Mouse (Mus musculus): ENCODE data around the gene Tfap2e. TPM values are rescaled to one million over a fixed set of nuclear protein-coding genes. Genes with fewer than 3 reads are reported as not detected.

Tfap2e gene
- polyA plus RNA-seq (2015; fragmentation: Nextera tagmentation; extraction: Ambion mirVana) = not detected in 2 replicates

DNA sequence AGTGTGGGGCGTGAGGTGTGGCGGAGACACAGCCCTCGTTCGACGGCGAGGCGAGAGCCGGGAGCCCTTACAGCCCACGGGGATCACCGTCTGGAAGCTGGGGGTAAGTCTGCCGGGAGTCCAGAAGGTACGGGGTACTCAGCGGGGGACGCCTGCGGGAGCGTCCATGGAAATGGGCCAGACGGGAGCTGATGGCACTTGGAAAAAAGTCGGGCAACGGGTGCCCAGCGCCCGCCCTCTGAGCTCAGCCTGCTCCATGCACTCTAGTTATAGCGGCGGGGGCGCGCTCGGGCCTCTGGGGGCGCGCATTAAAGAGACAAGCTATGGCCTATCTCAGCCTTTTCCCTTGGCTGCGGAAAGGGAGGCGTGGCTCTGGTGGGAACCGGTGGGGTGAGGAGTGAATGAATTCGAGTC lies at the start of gene Tfap2e:
Gene Tfap2e, minus strand, starts transcription at position 240 of the 414 bp plus-strand sequence.
- Histone ChIP-seq H3K27me3 (peaks cover 95% of the 10 kb centered on the region), H3K27ac (replicated peaks) (no peak within 1 kb of the TSS), H3K4me1 (replicated peaks) (peaks cover 13% of the 10 kb centered on the region), H3K9me3 (replicated peaks) (no peaks in the 10 kb centered on the region), H3K4me3 (replicated peaks) (peak within 1 kb of the TSS; percentile 31), H3K4me2 (peak within 1 kb of the TSS; percentile 50), H3K36me3 (replicated peaks) (no peaks in the 10 kb centered on the region), H3K9ac (no peak within 1 kb of the TSS)
- no peak for ATAC-seq (ENCODE audit: insufficient read depth)
- WGBS (ENCODE audit: insufficient replicate concordance) = 1% methylated on average over 32 of the region's 32 CpGs

DNA sequence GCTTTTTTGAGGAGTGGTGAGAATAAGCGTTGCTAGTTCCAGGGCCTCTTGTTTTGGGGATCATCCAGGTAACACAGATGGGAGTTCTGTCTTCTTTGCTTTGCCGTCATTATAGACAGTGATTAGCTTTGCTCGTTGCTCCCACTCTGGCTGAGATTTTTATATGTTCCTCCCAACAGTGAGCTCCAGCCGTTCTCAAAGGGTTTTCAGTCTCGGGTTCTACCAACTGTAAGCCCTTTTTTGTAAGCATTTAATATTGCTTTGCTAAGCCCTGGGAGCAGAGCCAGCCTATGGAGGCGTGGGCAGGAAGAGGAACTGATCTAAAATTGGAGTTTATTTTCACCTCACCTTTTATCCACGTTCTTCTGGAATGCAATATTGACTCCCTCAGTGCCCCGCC lies 47.0 kb upstream of the Tfap2e start:
- no peaks in the 10 kb centered on the region for H3K36me3 ChIP-seq (replicated peaks)
- H3K4me3 ChIP-seq (replicated peaks) = no peak overlapping the region
- no peaks in the 10 kb centered on the region for H3K4me1 ChIP-seq (replicated peaks)
- no peaks in the 10 kb centered on the region for H3K9me3 ChIP-seq (replicated peaks)
- no peak overlapping the region for H3K4me2 ChIP-seq
- H3K27ac ChIP-seq (replicated peaks) = no peak overlapping the region
- no peak for ATAC-seq (ENCODE audit: insufficient read depth)
- 67% methylated on average over 8 of the region's 8 CpGs for WGBS (ENCODE audit: insufficient replicate concordance)
- H3K27me3 ChIP-seq = no peaks in the 10 kb centered on the region
- H3K9ac ChIP-seq = no peak overlapping the region

DNA sequence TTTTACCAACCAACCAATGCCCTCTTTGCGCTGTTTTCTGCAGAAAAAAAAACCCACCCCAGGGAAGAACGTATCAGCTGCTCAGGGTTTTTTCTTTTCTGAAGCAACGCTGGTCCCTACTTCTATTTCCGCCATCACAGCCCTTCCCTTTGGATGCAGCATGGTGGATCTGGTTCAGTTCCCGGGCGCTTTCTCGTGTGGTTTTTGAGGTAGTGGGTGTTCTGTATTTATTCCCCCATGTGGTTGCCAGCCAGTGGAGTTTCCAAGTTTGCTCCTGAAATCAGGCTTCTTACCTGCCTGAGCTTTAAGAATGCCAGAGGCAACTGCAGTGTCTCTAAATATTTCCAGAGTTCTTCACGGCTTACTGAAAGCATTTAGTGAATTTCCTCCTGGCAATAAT lies 46.5 kb upstream of the Tfap2e start:
- no peaks in the 10 kb centered on the region for H3K36me3 ChIP-seq (replicated peaks)
- no peaks in the 10 kb centered on the region for H3K9me3 ChIP-seq (replicated peaks)
- H3K9ac ChIP-seq = no peak overlapping the region
- H3K27ac ChIP-seq (replicated peaks) = no peak overlapping the region
- no peaks in the 10 kb centered on the region for H3K4me1 ChIP-seq (replicated peaks)
- 83% methylated on average over 8 of the region's 8 CpGs for WGBS (ENCODE audit: insufficient replicate concordance)
- no peaks in the 10 kb centered on the region for H3K27me3 ChIP-seq
- no peak for ATAC-seq (ENCODE audit: insufficient read depth)
- no peak overlapping the region for H3K4me2 ChIP-seq
- H3K4me3 ChIP-seq (replicated peaks) = no peak overlapping the region

DNA sequence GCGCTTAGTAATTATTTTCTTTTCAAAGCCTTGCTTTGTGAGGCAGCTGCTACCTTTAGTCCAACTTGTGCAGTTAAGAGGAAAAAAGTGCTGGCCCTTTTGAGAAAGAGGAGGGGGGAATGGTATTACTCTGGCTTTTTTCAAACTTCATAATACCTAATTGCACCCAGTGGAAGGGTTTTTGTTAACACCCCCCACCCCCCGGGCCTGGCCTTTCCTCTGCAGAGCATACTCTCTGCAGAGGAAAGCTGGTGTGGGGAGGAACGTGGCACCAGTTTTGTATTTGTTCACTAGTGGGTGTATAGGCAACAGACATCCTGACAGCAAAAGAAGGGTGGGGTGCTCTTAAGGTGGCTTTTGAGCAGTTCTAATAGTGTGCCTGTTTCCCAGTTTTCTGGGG lies 45.8 kb upstream of the Tfap2e start:
- H3K4me2 ChIP-seq = no peak overlapping the region
- H3K9ac ChIP-seq = no peak overlapping the region
- H3K27me3 ChIP-seq = no peaks in the 10 kb centered on the region
- H3K4me1 ChIP-seq (replicated peaks) = no peaks in the 10 kb centered on the region
- no peak for ATAC-seq (ENCODE audit: insufficient read depth)
- H3K36me3 ChIP-seq (replicated peaks) = no peaks in the 10 kb centered on the region
- H3K9me3 ChIP-seq (replicated peaks) = no peaks in the 10 kb centered on the region
- no peak overlapping the region for H3K4me3 ChIP-seq (replicated peaks)
- no peak overlapping the region for H3K27ac ChIP-seq (replicated peaks)
- 75% methylated on average over 3 of the region's 3 CpGs for WGBS (ENCODE audit: insufficient replicate concordance)

DNA sequence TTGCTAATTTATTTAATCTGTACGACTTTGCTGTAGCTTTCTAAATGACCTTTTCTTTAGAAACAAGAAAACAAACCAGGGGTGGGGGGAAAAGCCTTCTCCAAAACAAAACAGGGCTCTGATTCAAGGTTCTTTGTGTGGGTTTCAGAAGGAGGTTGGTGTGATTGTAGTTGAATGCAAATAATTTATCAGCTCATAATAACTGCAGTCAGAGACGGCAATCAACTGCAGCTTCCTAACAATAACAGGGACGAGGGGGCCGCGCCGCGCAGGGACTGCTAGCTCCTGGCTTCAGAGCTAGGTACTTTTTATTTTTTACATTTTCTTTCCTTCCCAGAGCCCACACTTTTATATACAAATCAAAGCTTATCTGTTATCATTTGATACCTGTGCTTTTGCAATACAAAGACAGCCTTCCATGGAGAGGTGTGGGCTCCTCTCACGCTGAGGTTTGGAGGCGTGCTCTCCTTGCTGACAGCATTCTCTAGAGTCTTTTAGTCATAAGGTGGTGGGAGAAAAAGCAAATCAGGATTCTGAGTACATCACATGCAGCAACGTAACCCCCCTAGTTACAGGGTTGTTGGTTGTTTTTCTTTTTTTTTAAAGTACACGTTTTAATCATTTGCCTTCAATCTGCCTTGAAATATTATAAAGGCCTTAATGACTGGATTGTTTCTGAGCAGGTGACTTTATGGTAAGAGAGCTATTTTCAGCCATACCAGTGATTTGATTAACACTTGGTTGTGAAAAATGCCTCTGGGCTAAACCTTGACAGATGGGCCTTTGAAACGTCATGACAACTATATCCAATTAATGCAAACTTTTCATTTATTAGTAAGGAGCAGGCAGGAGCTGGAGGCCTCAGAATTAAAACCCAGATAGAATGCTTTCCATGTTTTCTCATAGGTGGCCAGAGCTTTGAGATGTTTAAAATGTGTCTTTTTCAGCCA lies 44.1 kb upstream of the Tfap2e start:
- H3K9me3 ChIP-seq (replicated peaks) = no peaks in the 10 kb centered on the region
- 76% methylated on average over 12 of the region's 12 CpGs for WGBS (ENCODE audit: insufficient replicate concordance)
- no peak for ATAC-seq (ENCODE audit: insufficient read depth)

DNA sequence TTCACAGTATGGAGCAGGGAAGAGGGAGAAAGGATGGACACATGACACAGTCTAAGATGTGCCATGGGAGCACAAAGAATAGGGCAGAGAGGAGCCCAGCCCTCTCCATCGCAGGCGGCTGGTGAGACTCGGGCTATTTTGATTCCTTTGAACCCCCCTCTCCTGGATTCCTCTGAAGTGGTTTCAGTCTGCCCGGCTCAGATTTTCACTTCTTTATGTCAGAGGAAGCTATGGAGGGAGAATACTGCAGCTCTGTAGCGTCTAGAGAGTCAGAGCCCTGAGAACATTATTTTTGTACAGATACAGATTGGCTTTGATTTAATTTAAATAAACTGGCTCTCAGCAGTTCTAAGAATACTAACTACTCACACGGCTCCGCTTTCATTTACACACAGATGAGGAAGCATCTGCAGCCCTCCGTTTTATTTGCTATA lies 43.1 kb upstream of the Tfap2e start:
- no peak overlapping the region for H3K27ac ChIP-seq (replicated peaks)
- ATAC-seq (ENCODE audit: insufficient read depth) = no peak
- 62% methylated on average over 8 of the region's 8 CpGs for WGBS (ENCODE audit: insufficient replicate concordance)
- no peak overlapping the region for H3K4me2 ChIP-seq
- H3K36me3 ChIP-seq (replicated peaks) = no peaks in the 10 kb centered on the region
- H3K9me3 ChIP-seq (replicated peaks) = no peaks in the 10 kb centered on the region
- no peak overlapping the region for H3K4me3 ChIP-seq (replicated peaks)
- H3K4me1 ChIP-seq (replicated peaks) = no peaks in the 10 kb centered on the region
- no peak overlapping the region for H3K9ac ChIP-seq
- no peaks in the 10 kb centered on the region for H3K27me3 ChIP-seq

More for the DNA sequence above, 44.1 kb upstream of the Tfap2e start:
- H3K9ac ChIP-seq = no peak overlapping the region
- H3K4me2 ChIP-seq = no peak overlapping the region
- no peaks in the 10 kb centered on the region for H3K27me3 ChIP-seq
- H3K4me1 ChIP-seq (replicated peaks) = no peaks in the 10 kb centered on the region
- no peaks in the 10 kb centered on the region for H3K36me3 ChIP-seq (replicated peaks)
- no peak overlapping the region for H3K4me3 ChIP-seq (replicated peaks)
- H3K27ac ChIP-seq (replicated peaks) = no peak overlapping the region

DNA sequence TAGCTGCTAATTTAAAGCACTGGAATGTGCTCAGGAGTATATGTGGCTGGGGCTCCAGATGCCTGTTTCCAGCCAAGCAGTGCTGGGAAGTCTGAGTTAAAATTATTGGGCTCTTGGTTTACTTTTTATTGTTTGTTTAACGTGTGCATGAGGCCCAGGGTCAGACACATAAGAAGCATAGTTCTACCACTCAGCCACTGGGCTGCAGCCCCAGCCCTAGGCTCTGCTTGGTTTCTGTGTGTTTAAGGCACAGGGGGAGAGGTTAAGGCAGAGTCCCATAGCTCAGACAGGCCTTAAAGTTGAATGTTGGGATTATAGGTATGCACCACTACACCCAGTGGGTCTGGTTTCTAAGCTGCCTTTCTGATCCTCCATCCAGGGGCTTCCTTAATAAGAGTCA lies 39.1 kb upstream of the Tfap2e start:
- no peak for ATAC-seq (ENCODE audit: insufficient read depth)
- no peaks in the 10 kb centered on the region for H3K27me3 ChIP-seq
- H3K27ac ChIP-seq (replicated peaks) = no peak overlapping the region
- WGBS (ENCODE audit: insufficient replicate concordance) = 47% methylated on average over 1 of the region's 1 CpGs
- H3K9me3 ChIP-seq (replicated peaks) = no peaks in the 10 kb centered on the region
- peaks cover 7% of the 10 kb centered on the region for H3K4me1 ChIP-seq (replicated peaks)
- H3K36me3 ChIP-seq (replicated peaks) = no peaks in the 10 kb centered on the region
- H3K4me3 ChIP-seq (replicated peaks) = no peak overlapping the region
- no peak overlapping the region for H3K4me2 ChIP-seq
- no peak overlapping the region for H3K9ac ChIP-seq

DNA sequence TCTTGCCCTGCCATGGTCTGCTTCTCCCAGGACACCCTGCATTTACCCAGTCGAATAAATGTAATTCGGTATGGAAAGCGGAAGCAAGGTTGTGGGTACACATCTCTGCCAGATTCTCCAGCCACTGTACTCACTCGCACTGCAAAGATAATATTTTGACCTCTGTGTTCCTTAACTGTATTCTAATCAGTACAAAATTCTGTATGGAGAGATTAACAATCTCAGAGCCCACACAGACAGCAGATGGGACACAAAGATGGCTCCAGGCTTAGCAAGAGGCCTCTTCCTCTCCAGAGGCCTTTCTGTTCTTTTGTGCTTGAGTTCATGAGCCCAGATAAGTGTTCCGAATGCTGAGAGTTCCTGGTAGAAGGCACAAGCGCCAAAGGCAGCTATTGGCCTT lies 37.8 kb upstream of the Tfap2e start:
- Histone ChIP-seq H3K4me3 (replicated peaks) (no peak overlapping the region), H3K27me3 (no peaks in the 10 kb centered on the region), H3K27ac (replicated peaks) (no peak overlapping the region), H3K4me2 (no peak overlapping the region), H3K9me3 (replicated peaks) (no peaks in the 10 kb centered on the region), H3K36me3 (replicated peaks) (no peaks in the 10 kb centered on the region), H3K4me1 (replicated peaks) (peaks cover 13% of the 10 kb centered on the region), H3K9ac (no peak overlapping the region)
- no peak for ATAC-seq (ENCODE audit: insufficient read depth)
- 66% methylated on average over 6 of the region's 6 CpGs for WGBS (ENCODE audit: insufficient replicate concordance)

DNA sequence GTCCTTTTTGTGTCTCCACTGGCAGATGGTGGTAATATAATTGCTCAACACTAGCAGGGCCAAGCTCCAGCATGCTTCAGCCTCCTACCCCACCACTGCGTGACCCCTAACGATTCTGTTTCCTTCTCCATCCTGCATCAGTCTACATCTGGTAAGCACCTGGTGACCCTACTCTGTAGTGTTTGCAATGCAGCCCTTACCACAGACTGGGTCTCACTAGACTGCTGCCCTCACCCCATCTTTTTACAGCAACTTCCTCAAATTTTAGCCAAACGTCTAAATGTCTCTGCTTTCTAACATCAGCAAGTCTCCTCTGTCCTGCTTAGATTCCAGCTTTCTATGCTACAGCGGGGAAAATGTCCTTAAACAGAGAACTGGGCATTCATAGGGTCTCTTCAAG lies 34.8 kb upstream of the Tfap2e start:
- ATAC-seq (ENCODE audit: insufficient read depth) = no peak

DNA sequence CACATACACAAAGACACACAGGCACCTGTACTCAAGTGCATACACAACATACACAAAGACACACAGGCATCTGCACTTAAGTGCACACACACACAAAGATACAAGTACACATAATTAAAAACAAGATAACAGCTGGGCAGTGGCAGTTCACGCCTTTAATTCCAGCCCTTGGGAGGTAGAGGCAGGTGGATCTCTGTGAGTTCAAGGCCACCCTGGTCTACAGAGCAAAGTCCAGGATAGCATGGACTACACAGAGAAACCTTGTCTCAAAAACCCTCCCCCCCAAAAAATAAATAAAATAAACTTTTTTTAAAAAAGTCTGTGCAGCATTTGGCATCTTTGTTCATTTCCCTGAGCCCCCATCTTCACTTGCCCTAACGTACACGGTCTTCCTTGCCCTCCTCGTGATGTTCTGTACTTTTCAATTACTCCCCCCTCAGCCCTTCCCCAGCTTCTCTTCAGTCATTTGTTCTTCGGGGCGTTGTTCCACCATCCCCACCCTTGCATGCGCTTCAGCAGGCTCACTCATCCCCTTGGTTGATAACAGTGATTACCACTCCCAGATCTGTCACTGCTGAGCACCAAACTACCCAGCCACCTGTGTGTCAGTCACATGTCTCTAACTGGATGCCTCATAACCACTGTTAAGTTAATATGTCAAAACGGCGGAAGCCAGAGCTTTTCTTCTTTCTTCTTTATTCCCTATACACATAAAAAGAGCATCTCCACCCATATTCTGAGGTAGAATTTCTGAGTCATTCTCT lies 33.9 kb upstream of the Tfap2e start:
- no peaks in the 10 kb centered on the region for H3K9me3 ChIP-seq (replicated peaks)
- ATAC-seq (ENCODE audit: insufficient read depth) = peak; percentile 56; the same call in 1 of the 2 replicates
- H3K36me3 ChIP-seq (replicated peaks) = no peaks in the 10 kb centered on the region
- peaks cover 13% of the 10 kb centered on the region for H3K4me1 ChIP-seq (replicated peaks)
- WGBS (ENCODE audit: insufficient replicate concordance) = 55% methylated on average over 9 of the region's 9 CpGs
- H3K27me3 ChIP-seq = no peaks in the 10 kb centered on the region
- H3K9ac ChIP-seq = no peak overlapping the region
- H3K27ac ChIP-seq (replicated peaks) = no peak overlapping the region
- no peak overlapping the region for H3K4me2 ChIP-seq
- H3K4me3 ChIP-seq (replicated peaks) = no peak overlapping the region

More for the DNA sequence above, 34.8 kb upstream of the Tfap2e start:
- Histone ChIP-seq H3K9me3 (replicated peaks) (no peaks in the 10 kb centered on the region), H3K9ac (no peak overlapping the region), H3K27ac (replicated peaks) (no peak overlapping the region), H3K4me1 (replicated peaks) (peaks cover 13% of the 10 kb centered on the region), H3K4me3 (replicated peaks) (no peak overlapping the region), H3K27me3 (no peaks in the 10 kb centered on the region), H3K4me2 (no peak overlapping the region), H3K36me3 (replicated peaks) (no peaks in the 10 kb centered on the region)
- 62% methylated on average over 4 of the region's 4 CpGs for WGBS (ENCODE audit: insufficient replicate concordance)

DNA sequence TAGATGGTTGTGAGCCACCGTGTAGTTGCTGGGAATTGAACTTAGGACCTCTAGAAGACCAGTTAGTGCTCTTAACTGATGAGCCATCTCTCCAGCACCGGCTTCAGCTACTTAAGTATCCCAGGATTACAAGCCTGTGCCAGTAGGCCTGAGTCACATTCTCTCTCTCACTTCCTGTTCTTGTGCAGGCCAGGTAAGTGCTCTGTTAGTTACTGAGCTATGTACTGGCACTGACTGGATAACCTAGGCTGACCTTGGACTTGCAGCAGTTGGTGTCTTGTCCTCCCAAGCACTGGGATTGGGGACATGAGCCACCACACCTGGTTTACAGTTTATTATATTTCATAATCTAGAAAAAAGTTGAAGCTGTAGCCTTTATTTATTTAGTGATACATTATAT lies 27.4 kb upstream of the Tfap2e start:
- H3K9me3 ChIP-seq (replicated peaks) = no peaks in the 10 kb centered on the region
- peaks cover 9% of the 10 kb centered on the region for H3K36me3 ChIP-seq (replicated peaks)
- H3K4me3 ChIP-seq (replicated peaks) = no peak overlapping the region
- H3K9ac ChIP-seq = no peak overlapping the region
- no peak for ATAC-seq (ENCODE audit: insufficient read depth)
- H3K27me3 ChIP-seq = no peaks in the 10 kb centered on the region
- H3K27ac ChIP-seq (replicated peaks) = no peak overlapping the region
- H3K4me2 ChIP-seq = no peak overlapping the region
- WGBS (ENCODE audit: insufficient replicate concordance) = 60% methylated on average over 2 of the region's 2 CpGs
- H3K4me1 ChIP-seq (replicated peaks) = 0 out of 2 replicates have a peak, but pooled peaks cover 3% of the 10 kb centered on the region
